Mouse (Mus musculus): Measurements from ENCODE around the gene Gm45021.
A peak's percentile ranks its signal among the peaks of the same experiment; 100 is the strongest.

- TF ChIP-seq CTCF (IDR thresholded peaks at IDR 0.05; ENCODE audit: control insufficient read depth, insufficient read depth, insufficient read length) (no peak), MYOG (IDR thresholded peaks at IDR 0.05; ENCODE audit: control insufficient read depth, extremely low read depth, insufficient read length) (no peak), MYOD1 (IDR thresholded peaks at IDR 0.05; ENCODE audit: control insufficient read depth, insufficient read length, low read depth) (no peak), MAX (IDR thresholded peaks at IDR 0.05) (peak; percentile 47), USF1 (IDR thresholded peaks at IDR 0.05; ENCODE audit: low read depth) (no peak), CEBPB (IDR thresholded peaks at IDR 0.05; ENCODE audit: low read depth) (no peak), FOSL1 (IDR thresholded peaks at IDR 0.05; ENCODE audit: insufficient read depth, low read length, poor library complexity, severe bottlenecking) (no peak)
Measured at GRCm38 (mm10) chr6:48552918-48553317, 36.5 kb upstream of the Gm45021 start.

All from C2C12 (cell line).